Mouse (Mus musculus) MEL (cell line): ENCODE data around the gene Tbc1d1. TPM values are rescaled to one million over a fixed set of nuclear protein-coding genes. Genes with fewer than 3 reads are reported as not detected.

ENCODE experiments used
- DNase-seq: peaks from one replicate; pipeline ENCODE4 v3.0.0; 2011; ENCODE audit warnings: low read depth, low spot score
- H3K27ac ChIP-seq: 2 replicates; pipeline ENCODE4 v1.5.1; 2012; ENCODE audit warnings: low read depth, mild to moderate bottlenecking, control low read depth, low read length, moderate library complexity; ENCODE audit not compliant: control insufficient read depth
- H3K27me3 ChIP-seq, 2 experiments: fragments of 150-350 bp in 1 of 2; sonication (generic) in 1 of 2; 2 replicates each; pipeline ENCODE4 v1.6.1; 2012; ENCODE audit warnings: low read length in 2 of 2, mild to moderate bottlenecking in 2 of 2, improper control_type of control experiment in 1 of 2, moderate library complexity in 1 of 2; ENCODE audit not compliant: insufficient read depth in 2 of 2, control insufficient read depth in 1 of 2
- H3K36me3 ChIP-seq, 2 experiments: 2 replicates each; pipeline ENCODE4 v1.6.1; 2012 to 2014; ENCODE audit warnings: low read length in 2 of 2, improper control_type of control experiment in 1 of 2, inconsistent platforms in 1 of 2, mild to moderate bottlenecking in 1 of 2; ENCODE audit not compliant: insufficient read depth in 2 of 2, control insufficient read depth in 1 of 2
- H3K4me1 ChIP-seq, 2 experiments: fragments of 150-350 bp in 1 of 2; sonication (generic) in 1 of 2; 2 replicates each; pipeline ENCODE4 v1.6.1; 2012; ENCODE audit warnings: low read length in 2 of 2, improper control_type of control experiment in 1 of 2, mild to moderate bottlenecking in 1 of 2; ENCODE audit not compliant: insufficient read depth in 2 of 2, control insufficient read depth in 1 of 2
- H3K4me3 ChIP-seq, 2 experiments: fragments of 150-350 bp in 1 of 2; sonication (generic) in 1 of 2; 2 replicates each; pipeline ENCODE4 v1.5.1; 2012; ENCODE audit warnings: low read depth in 2 of 2, low read length in 2 of 2, mild to moderate bottlenecking in 2 of 2, moderate library complexity in 2 of 2, control low read depth in 1 of 2, improper control_type of control experiment in 1 of 2; ENCODE audit not compliant: control insufficient read depth in 1 of 2, insufficient read depth in 1 of 2
- H3K79me2 ChIP-seq: 2 replicates; pipeline ENCODE4 v1.6.1; 2012; ENCODE audit warnings: mild to moderate bottlenecking, low read length, moderate library complexity; ENCODE audit not compliant: control insufficient read depth, poor library complexity, insufficient read depth
- H3K9ac ChIP-seq: 2 replicates; pipeline ENCODE4 v1.6.1; 2012; ENCODE audit warnings: low read depth, mild to moderate bottlenecking, control low read depth, low read length, moderate library complexity; ENCODE audit not compliant: control insufficient read depth, poor library complexity, severe bottlenecking
- H3K9me3 ChIP-seq: fragments of 150-350 bp; sonication (generic); replicated peaks from 2 replicates; pipeline ENCODE4 v1.6.1; 2012; ENCODE audit warnings: mild to moderate bottlenecking, low read length, improper control_type of control experiment, moderate library complexity; ENCODE audit not compliant: insufficient read depth
- CTCF ChIP-seq, 3 experiments: IDR thresholded peaks in 2 of 3; conservative IDR thresholded peaks in 1 of 3; 2 replicates each; pipeline ENCODE4 v1.5.1; 2011 to 2012; ENCODE audit warnings: low read length in 3 of 3, low read depth in 2 of 3, mild to moderate bottlenecking in 2 of 3, improper control_type of control experiment in 1 of 3, inconsistent platforms in 1 of 3, mixed read lengths in 1 of 3, moderate library complexity in 1 of 3; ENCODE audit not compliant: control insufficient read depth in 1 of 3, insufficient read depth in 1 of 3, poor library complexity in 1 of 3, severe bottlenecking in 1 of 3
- E2F4 ChIP-seq: IDR thresholded peaks from 2 replicates; pipeline ENCODE4 v1.6.1; 2011; ENCODE audit warnings: low read depth, low read length, improper control_type of control experiment, borderline replicate concordance
- EP300 ChIP-seq, 2 experiments: IDR thresholded peaks; 2 replicates each; pipeline ENCODE4 v1.6.1; 2011; ENCODE audit warnings: improper control_type of control experiment in 2 of 2, low read length in 2 of 2, low read depth in 1 of 2, mild to moderate bottlenecking in 1 of 2
- ETS1 ChIP-seq: IDR thresholded peaks from 2 replicates; pipeline ENCODE4 v1.6.1; 2012; ENCODE audit warnings: low read depth, mild to moderate bottlenecking, inconsistent platforms, low read length, improper control_type of control experiment, moderate library complexity
- GABPA ChIP-seq: IDR thresholded peaks from 2 replicates; pipeline ENCODE4 v1.6.1; 2012; ENCODE audit warnings: low read depth, mild to moderate bottlenecking, inconsistent platforms, low read length, improper control_type of control experiment, moderate library complexity
- GATA1 ChIP-seq: IDR thresholded peaks from 2 replicates; pipeline ENCODE4 v1.6.1; 2011; ENCODE audit warnings: low read depth, low read length, improper control_type of control experiment
- HCFC1 ChIP-seq: IDR thresholded peaks from 2 replicates; pipeline ENCODE4 v1.6.1; 2012; ENCODE audit warnings: low read depth, mild to moderate bottlenecking, inconsistent platforms, low read length, improper control_type of control experiment, moderate library complexity
- KAT2A ChIP-seq: conservative IDR thresholded peaks from 2 replicates; pipeline ENCODE4 v1.6.1; 2012; ENCODE audit warnings: low read depth, low read length, improper control_type of control experiment, inconsistent platforms
- MAFK ChIP-seq: IDR thresholded peaks from 2 replicates; pipeline ENCODE4 v1.6.1; 2011; ENCODE audit warnings: low read depth, mild to moderate bottlenecking, low read length, improper control_type of control experiment, borderline replicate concordance
- MAX ChIP-seq: IDR thresholded peaks from 2 replicates; pipeline ENCODE4 v1.6.1; 2011; ENCODE audit warnings: low read length, improper control_type of control experiment
- MAZ ChIP-seq: IDR thresholded peaks from 2 replicates; pipeline ENCODE4 v1.6.1; 2012; ENCODE audit warnings: low read depth, mild to moderate bottlenecking, inconsistent platforms, low read length, improper control_type of control experiment
- MEF2A ChIP-seq: IDR thresholded peaks from 2 replicates; pipeline ENCODE4 v1.6.1; 2014; ENCODE audit warnings: low read depth, mild to moderate bottlenecking, inconsistent platforms, low read length, improper control_type of control experiment; ENCODE audit not compliant: poor library complexity, insufficient replicate concordance, severe bottlenecking; ENCODE audit errors: extremely low read depth
- MYC ChIP-seq: IDR thresholded peaks from 2 replicates; pipeline ENCODE4 v1.6.1; 2011; ENCODE audit warnings: low read depth, mild to moderate bottlenecking, low read length, improper control_type of control experiment, moderate library complexity
- NELFE ChIP-seq: IDR thresholded peaks from 2 replicates; pipeline ENCODE4 v1.6.1; 2011; ENCODE audit warnings: low read depth, low read length, improper control_type of control experiment
- POLR2A ChIP-seq, 2 experiments: IDR thresholded peaks; 2 replicates each; pipeline ENCODE4 v1.6.1; 2011 to 2012; ENCODE audit warnings: low read length in 2 of 2, mild to moderate bottlenecking in 2 of 2, control low read depth in 1 of 2, improper control_type of control experiment in 1 of 2, low read depth in 1 of 2, moderate library complexity in 1 of 2; ENCODE audit not compliant: control insufficient read depth in 1 of 2, insufficient read depth in 1 of 2, poor library complexity in 1 of 2
- POLR2AphosphoS2 ChIP-seq: IDR thresholded peaks from 2 replicates; pipeline ENCODE4 v1.6.1; 2011; ENCODE audit warnings: low read length, improper control_type of control experiment
- POLR2AphosphoS5 ChIP-seq: IDR thresholded peaks from 2 replicates; pipeline ENCODE4 v1.6.1; 2012; ENCODE audit warnings: low read depth, borderline replicate concordance, mild to moderate bottlenecking, inconsistent platforms, low read length, moderate library complexity, mixed read lengths
- RCOR1 ChIP-seq: IDR thresholded peaks from 2 replicates; pipeline ENCODE4 v1.6.1; 2012; ENCODE audit warnings: low read depth, mild to moderate bottlenecking, inconsistent platforms, low read length, improper control_type of control experiment
- SIN3A ChIP-seq: IDR thresholded peaks from 2 replicates; pipeline ENCODE4 v1.6.1; 2012; ENCODE audit warnings: low read length, improper control_type of control experiment, inconsistent platforms
- TBP ChIP-seq: IDR thresholded peaks from 2 replicates; pipeline ENCODE4 v1.8.0; 2011; ENCODE audit warnings: low read depth, low read length, improper control_type of control experiment
- TCF12 ChIP-seq: IDR thresholded peaks from 2 replicates; pipeline ENCODE4 v1.6.1; 2014; ENCODE audit warnings: low read depth, mild to moderate bottlenecking, inconsistent platforms, low read length, improper control_type of control experiment, moderate library complexity
- UBTF ChIP-seq: IDR thresholded peaks from 2 replicates; pipeline ENCODE4 v1.6.1; 2012; ENCODE audit warnings: low read depth, mild to moderate bottlenecking, inconsistent platforms, low read length, improper control_type of control experiment, moderate library complexity, borderline replicate concordance; ENCODE audit not compliant: insufficient read depth
- USF2 ChIP-seq, 2 experiments: IDR thresholded peaks; 2 replicates each; pipeline ENCODE4 v1.6.1; 2011 to 2012; ENCODE audit warnings: improper control_type of control experiment in 2 of 2, low read length in 2 of 2, borderline replicate concordance in 1 of 2, inconsistent platforms in 1 of 2, low read depth in 1 of 2, mild to moderate bottlenecking in 1 of 2; ENCODE audit not compliant: insufficient read depth in 1 of 2
- ZC3H11A ChIP-seq: IDR thresholded peaks from 2 replicates; pipeline ENCODE4 v1.6.1; 2012; ENCODE audit warnings: low read depth, mild to moderate bottlenecking, inconsistent platforms, low read length, improper control_type of control experiment
- ZMIZ1 ChIP-seq: IDR thresholded peaks from 2 replicates; pipeline ENCODE4 v1.6.1; 2012; ENCODE audit warnings: low read depth, mild to moderate bottlenecking, inconsistent platforms, low read length, improper control_type of control experiment, moderate library complexity
- polyA plus RNA-seq, 2 experiments: library from polyadenylated mRNA; stranded (reverse) in 1 of 2; unstranded in 1 of 2; fragments of >175 nt in 1 of 2; fragments of >200 nt in 1 of 2; gene quantifications; 2 replicates each; pipeline versions ENCODE4 v1.2.1 to v1.2.4; 2012; ENCODE audit warnings: low replicate concordance in 2 of 2, low read depth in 1 of 2; ENCODE audit not compliant: insufficient read length in 2 of 2, insufficient read depth in 1 of 2, missing spikeins in 1 of 2
- total RNA-seq: library from RNA; depleted of rRNA; stranded (reverse); fragments of 300-350 nt; gene quantifications from 2 replicates; pipeline ENCODE4 v1.2.3, GENCODE M21; 2012

Tbc1d1 gene
- total and polyA plus RNA-seq, 3 experiments = 22.5 to 24.4 TPM; not detected in 1

DNA sequence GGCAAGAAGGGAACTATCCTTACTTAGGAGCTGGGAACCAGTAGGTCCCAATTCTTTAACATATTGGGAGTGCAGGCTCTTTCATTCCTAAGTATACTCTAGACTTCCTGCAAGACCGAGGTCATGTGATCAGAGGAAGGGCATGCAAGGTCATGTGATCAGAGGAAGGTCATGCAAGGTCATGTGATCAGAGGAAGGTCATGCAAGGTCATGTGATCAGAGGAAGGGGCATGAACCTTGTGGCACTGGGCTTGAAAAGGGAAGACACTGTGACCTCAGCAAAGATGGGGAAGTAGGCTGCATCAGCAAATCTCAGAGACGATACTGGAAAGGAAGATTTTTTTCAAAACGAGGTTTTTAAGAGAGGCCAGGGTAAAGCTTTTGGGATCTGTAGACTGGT lies 49.5 kb downstream of the Tbc1d1 start (continued):
- TF ChIP-seq UBTF = no peak

DNA sequence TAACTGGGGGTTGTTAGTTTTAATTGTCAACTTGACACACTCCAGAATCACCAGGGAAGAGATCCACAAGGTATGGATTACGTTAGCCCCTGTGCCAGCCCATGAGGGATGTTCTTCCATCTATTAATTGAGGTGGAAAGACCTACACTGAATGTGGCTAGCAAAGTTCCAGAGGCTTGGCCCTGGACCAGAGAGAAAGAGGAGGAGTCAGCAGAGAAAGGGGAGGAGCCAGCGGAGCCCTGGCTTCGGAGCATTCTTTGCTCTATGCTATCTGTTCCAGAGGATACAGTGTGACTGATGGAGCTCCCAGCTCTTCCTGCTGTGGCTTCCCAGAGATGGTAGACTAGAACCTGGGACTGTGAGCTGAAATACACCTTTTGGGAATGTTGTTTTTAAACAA lies 50.3 kb downstream of the Tbc1d1 start:
- Histone ChIP-seq H3K9me3 (no peaks in the 10 kb centered on the region), H3K4me3 (no peak overlapping the region), H3K79me2 (no peaks in the 10 kb centered on the region), H3K36me3 (peaks cover 0 to 9% of the 10 kb centered on the region in 2 experiments; a peak in 2 of 4 replicates), H3K4me1 (peaks cover 0 to 8% of the 10 kb centered on the region in 2 experiments; a peak in 2 of 4 replicates), H3K27ac (no peak overlapping the region), H3K27me3 (no peaks in the 10 kb centered on the region), H3K9ac (no peak overlapping the region)
- no peak for DNase-seq
- no peak for TF ChIP-seq EP300 (IDR thresholded peaks at IDR 0.05; ENCODE audit: low read depth in 1 of 2, low read length in 2 of 2)
- no peak for TF ChIP-seq TBP
- no peak for TF ChIP-seq KAT2A
- no peak for TF ChIP-seq CTCF (IDR thresholded peaks at IDR 0.05 in 2 of 3, conservative IDR thresholded peaks at IDR 0.05 in 1 of 3; ENCODE audit: control insufficient read depth in 1 of 3, insufficient read depth in 1 of 3, low read depth in 2 of 3, low read length in 3 of 3, poor library complexity in 1 of 3, severe bottlenecking in 1 of 3)
- TF ChIP-seq MAX = no peak
- TF ChIP-seq UBTF = no peak
- no peak for TF ChIP-seq RCOR1
- TF ChIP-seq MYC = no peak
- no peak for TF ChIP-seq TCF12
- no peak for TF ChIP-seq USF2 (IDR thresholded peaks at IDR 0.05; ENCODE audit: borderline replicate concordance in 1 of 2, insufficient read depth in 1 of 2, low read depth in 1 of 2, low read length in 2 of 2)
- no peak for TF ChIP-seq GABPA
- TF ChIP-seq E2F4 = no peak
- TF ChIP-seq MAFK = no peak
- no peak for TF ChIP-seq POLR2AphosphoS2
- TF ChIP-seq SIN3A = no peak
- no peak for TF ChIP-seq POLR2A (IDR thresholded peaks at IDR 0.05; ENCODE audit: control insufficient read depth in 1 of 2, insufficient read depth in 1 of 2, low read depth in 1 of 2, low read length in 2 of 2, poor library complexity in 1 of 2)
- no peak for TF ChIP-seq GATA1
- TF ChIP-seq ZC3H11A = no peak
- no peak for TF ChIP-seq ZMIZ1

GRCm38 (mm10) chr5:64206875-64207274 lies 50.8 kb downstream of the Tbc1d1 start:
- Histone ChIP-seq H3K27ac (no peak overlapping the region), H3K9me3 (no peaks in the 10 kb centered on the region), H3K79me2 (peaks cover 1% of the 10 kb centered on the region; the same call in 1 of the 2 replicates), H3K4me3 (no peak overlapping the region), H3K4me1 (peaks cover 0 to 8% of the 10 kb centered on the region in 2 experiments; a peak in 2 of 4 replicates), H3K9ac (no peak overlapping the region), H3K27me3 (no peaks in the 10 kb centered on the region), H3K36me3 (peaks cover 0 to 9% of the 10 kb centered on the region in 2 experiments; a peak in 2 of 4 replicates)
- TF ChIP-seq POLR2AphosphoS5 (no peak), MAFK (no peak), ETS1 (no peak), HCFC1 (no peak), MAX (no peak), NELFE (no peak), MEF2A (no peak), USF2 (IDR thresholded peaks at IDR 0.05; ENCODE audit: borderline replicate concordance in 1 of 2, insufficient read depth in 1 of 2, low read depth in 1 of 2, low read length in 2 of 2) (no peak), ZMIZ1 (no peak), CTCF (IDR thresholded peaks at IDR 0.05 in 2 of 3, conservative IDR thresholded peaks at IDR 0.05 in 1 of 3; ENCODE audit: control insufficient read depth in 1 of 3, insufficient read depth in 1 of 3, low read depth in 2 of 3, low read length in 3 of 3, poor library complexity in 1 of 3, severe bottlenecking in 1 of 3) (no peak), MAZ (no peak), GATA1 (no peak), E2F4 (no peak), UBTF (no peak), TCF12 (no peak), POLR2AphosphoS2 (no peak)
- DNase-seq = no peak
